Mouse (Mus musculus): ENCODE results near the gene Slc9a5.
A peak's percentile ranks its signal among the peaks of the same experiment; 100 is the strongest.

The Slc9a5 gene

DNA sequence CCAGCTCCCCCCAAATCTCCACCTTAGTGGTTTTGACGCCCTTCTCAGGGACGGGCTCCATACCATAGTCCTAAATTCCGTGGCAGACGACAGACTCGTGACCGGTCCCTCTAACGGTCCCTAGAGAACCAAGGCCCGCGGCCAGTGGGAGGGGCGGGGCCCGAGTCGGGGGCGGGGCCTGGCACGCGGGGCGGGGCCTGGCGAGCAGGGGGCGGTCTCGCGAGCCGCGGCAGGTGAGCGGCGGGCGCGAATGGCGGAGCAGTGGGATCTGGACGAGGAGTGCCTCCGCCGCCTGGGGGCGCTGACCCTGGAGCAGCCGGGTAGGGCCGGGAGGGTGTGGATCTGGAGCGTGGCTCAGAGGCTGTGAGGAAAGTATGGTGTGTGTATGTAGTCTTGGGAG, 64.7 kb downstream of the Slc9a5 start, which contains the start of the genes Kctd19 and Lrrc36:
Kctd19 (minus strand) TSS at position 112 of the 400 bp plus-strand sequence.
Lrrc36 (plus strand) TSS at position 181 of the 400 bp plus-strand sequence.
- DNase-seq = peak; percentile 39

DNA sequence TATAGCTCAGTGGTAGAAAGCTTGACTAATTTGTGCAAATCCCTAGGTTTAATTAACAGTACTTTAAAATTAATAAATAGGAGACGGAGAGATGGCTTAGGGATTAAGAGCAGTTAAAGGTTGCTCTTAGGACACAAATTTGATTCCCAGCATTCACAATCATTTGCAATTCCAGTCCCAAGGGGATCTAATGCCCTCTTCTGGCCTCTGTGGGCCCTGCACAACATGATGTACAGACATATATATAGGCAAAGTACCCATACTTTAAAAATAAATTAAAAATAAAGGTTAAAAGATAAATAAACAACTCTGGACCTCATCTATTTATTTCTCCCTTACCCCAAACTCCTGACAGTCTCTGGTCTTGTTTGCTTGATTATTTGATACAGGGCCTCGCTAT, 70.3 kb downstream of the Slc9a5 start:
- DNase-seq = no peak

Data from kidney, adult 18-20 months (tissue).